Mouse (Mus musculus): Measurements from ENCODE around the gene Spic.
A peak's percentile ranks its signal among the peaks of the same experiment; 100 is the strongest.
"Not testable (repeated sequence)": the region's sequence is repeated elsewhere in the genome, so short reads cannot be mapped to it uniquely, and the experiment has no call there.

Gene Spic

GRCm38 (mm10) chr10:88684925-88685324, at the start of gene Spic:
TSS of gene Spic (minus strand) at chr10:88685015.
- no peak for DNase-seq (ENCODE audit: low spot score in 2 of 2)

GRCm38 (mm10) chr10:88732309-88732622, 47.5 kb upstream of the Spic start:
- DNase-seq (ENCODE audit: low spot score in 2 of 2), result no peak

DNA sequence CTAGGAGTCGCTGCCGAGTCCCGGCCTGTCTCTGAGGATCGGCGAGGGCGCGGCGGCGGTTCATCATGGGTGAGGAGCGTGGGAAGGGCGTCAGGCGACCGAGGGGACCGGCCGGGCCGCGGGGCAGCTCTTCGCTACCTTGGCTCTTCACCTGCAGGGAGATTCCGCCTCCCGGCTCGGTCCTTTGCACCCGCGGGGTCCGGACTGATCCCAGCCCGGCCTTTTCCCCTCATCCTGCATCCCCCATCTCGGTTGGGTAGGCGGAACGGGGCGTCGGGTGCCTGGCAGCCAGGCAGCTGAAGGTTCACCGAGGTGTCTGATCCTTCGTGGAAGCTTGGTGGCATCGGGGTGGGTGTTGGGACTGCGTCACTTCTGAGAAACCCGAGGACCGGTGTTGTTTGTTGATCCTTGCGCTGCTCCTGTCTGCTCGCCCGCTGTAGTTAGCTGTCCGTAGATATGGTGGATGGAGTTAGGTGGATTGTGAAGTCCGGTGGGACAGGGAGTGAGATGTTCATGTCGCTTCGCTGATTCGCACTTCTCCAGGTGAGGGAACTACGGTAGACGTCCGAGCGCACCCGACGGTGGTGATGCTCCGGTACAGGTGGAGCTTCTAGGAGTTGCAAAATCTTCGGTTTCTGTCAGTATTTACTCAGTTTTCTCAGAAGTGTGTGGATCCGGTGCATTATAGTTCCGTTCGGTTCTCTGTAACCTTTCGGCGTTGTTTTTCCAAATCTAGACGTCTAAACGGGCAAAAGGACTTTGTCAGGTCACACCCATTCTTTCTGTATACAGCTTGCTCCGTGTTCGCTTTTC, 46.9 kb upstream of the Spic start:
- DNase-seq (ENCODE audit: low spot score in 2 of 2), result no peak

GRCm38 (mm10) chr10:88730571-88731495, 46.0 kb upstream of the Spic start, which contains the start of gene Arl1:
TSS of gene Arl1 (plus strand) at chr10:88730858.
- DNase-seq (ENCODE audit: low spot score in 2 of 2), result peak; percentile 80 to 91

- no peak for DNase-seq (ENCODE audit: low spot score in 2 of 2)
Measured at GRCm38 (mm10) chr10:88728166-88728565, 43.4 kb upstream of the Spic start.

GRCm38 (mm10) chr10:88727128-88727527, 42.3 kb upstream of the Spic start:
- DNase-seq (ENCODE audit: low spot score in 2 of 2), result peak in 1 of 2 experiments; percentile 66

- no peak for DNase-seq (ENCODE audit: low spot score in 2 of 2)
Measured at GRCm38 (mm10) chr10:88725343-88725742, 40.5 kb upstream of the Spic start.

DNA sequence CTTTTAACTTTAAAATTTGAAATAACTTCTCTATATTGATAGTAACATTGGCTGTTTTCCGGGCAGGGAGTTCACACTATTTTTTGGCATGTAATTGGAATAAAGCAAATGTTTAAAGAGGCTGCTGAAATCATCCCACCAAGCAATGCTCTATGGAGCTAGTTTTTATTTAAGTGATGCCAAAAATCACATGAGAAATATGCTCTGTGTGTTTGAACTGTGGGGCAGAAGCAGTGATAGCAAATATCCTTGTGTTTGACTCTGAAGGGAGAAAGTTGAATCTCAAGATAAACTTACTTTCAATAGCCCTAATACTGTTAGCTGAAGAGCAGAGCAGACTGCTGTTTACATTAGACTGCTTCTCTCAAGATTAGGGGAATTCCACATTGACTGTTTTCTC, 34.8 kb upstream of the Spic start:
- no peak for DNase-seq (ENCODE audit: low spot score in 2 of 2)

DNA sequence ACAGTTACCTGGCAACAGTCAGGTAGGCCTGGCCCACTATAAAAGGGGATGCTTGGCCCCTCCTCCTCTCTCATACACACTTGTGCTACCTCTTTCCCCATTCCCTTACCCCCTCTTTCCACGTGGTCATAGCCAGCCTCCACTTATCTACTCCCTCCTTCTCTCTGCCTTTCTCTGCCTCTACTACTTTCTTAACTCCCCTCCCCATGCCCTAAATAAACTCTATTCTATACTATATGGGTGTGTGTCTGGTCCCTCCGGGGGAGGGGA, 32.9 kb upstream of the Spic start:
- DNase-seq (ENCODE audit: low spot score in 2 of 2), result no peak

DNA sequence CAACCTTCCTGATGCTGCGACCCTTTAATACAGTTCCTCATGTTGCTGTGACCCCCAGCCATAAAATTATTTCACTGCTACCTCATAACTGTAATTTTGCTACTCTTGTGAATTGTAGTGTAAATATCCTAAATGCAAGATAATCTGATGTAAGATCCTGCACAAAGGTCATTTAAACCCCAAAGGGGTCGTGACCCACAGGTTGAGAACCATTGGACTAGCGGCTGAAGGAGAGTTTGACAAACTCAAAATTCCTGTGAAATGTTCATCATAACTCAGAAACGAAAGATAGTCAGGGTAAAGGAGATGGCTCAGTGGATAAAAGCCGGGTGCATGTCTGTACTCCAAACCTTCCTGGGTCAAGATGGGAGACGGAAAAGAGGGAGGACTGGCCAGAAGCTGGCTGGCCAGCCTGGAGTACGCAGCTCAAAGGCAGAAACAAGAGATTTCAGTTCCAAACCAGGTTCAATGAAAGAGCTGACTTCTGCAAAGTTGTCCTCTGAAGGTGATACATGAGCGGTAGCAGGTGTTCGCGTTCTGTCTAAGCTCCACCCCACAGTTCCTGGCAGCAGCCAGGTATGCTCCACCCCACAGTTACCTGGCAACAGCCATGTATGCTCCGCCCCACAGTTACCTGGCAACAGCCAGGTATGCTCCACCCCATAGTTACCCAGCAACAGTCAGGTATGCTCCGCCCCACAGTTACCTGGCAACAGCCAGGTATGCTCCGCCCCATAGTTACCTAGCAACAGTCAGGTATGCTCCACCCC, 32.4 kb upstream of the Spic start:
- no peak for DNase-seq (ENCODE audit: low spot score in 2 of 2)

- DNase-seq (ENCODE audit: low spot score in 2 of 2), result no peak
Measured at GRCm38 (mm10) chr10:88715621-88716020, 30.8 kb upstream of the Spic start.

- no peak for DNase-seq (ENCODE audit: low spot score in 2 of 2)
Measured at GRCm38 (mm10) chr10:88714744-88715143, 29.9 kb upstream of the Spic start.

DNA sequence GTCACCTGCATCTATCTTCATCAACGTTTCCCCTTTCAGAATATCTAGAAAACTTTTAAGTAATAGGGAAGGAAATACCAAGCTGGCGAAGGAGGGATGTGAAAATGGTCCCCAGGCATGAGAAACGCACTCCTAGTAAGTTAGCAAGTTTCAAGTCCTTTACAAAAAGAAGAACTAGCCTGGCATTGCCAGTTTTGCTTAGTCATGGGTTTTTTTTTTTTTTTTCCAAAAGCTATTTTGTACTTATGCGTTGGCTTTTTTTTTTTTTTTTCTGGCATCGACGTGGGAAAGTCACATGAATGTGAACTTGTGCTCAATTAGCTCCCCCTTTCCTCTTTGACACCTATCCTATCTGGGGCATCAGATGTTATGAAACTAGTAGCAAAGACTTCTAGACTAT, 27.5 kb upstream of the Spic start:
- no peak for DNase-seq (ENCODE audit: low spot score in 2 of 2)

GRCm38 (mm10) chr10:88708671-88709523, 24.1 kb upstream of the Spic start:
- peak; percentile 25 to 62 for DNase-seq (ENCODE audit: low spot score in 2 of 2)

- no peak for DNase-seq (ENCODE audit: low spot score in 2 of 2)
Measured at GRCm38 (mm10) chr10:88700938-88701337, 16.1 kb upstream of the Spic start.

GRCm38 (mm10) chr10:88682904-88683563, 1.8 kb downstream of the Spic start:
- DNase-seq (ENCODE audit: low spot score in 2 of 2), result no peak

DNA sequence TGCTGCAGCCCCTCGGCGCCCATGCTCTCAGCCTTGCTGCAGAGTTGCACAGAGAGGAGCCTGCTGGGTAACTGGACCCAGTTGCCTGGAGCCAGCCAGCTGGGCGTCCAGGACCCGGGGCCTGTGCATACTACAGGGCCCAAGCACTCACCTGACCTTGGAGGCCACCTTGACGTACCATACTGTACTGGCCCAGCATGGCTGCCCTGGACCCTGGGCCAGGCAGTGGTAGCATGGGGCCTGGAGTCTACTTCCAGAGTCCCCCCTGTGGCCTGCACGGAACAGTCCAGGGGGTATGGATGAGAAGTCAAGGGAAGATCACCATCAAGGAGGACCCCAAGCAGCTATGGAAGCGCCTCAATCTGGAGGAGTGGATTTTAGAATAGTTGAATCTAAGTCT, 12.0 kb downstream of the Spic start:
- no peak for DNase-seq (ENCODE audit: low spot score in 2 of 2)

GRCm38 (mm10) chr10:88672123-88672522, 12.7 kb downstream of the Spic start:
- DNase-seq (ENCODE audit: low spot score in 2 of 2), result no peak

GRCm38 (mm10) chr10:88669719-88670118, 15.1 kb downstream of the Spic start:
- peak in 1 of 2 experiments; percentile 11 for DNase-seq (ENCODE audit: low spot score in 2 of 2)

DNA sequence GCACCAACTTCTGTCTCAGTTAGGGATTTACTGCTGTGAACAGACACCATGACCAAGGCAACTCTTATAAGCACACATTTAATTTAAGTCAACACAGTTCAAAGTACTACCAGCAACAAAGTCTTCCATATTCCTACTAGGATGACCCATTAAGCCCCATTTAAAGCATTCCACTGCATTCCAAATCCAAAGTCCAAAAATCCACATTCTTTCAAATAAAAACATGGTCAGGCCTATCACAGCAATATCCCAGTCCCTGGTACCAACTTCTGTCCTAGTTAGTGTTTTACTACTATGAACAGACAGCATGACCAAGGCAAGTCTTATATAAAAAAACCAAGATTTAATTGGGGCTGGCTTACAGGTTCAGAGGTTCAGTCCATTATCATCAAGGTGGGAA, 21.0 kb downstream of the Spic start:
- DNase-seq (ENCODE audit: low spot score in 2 of 2), result not testable (repeated sequence)

DNA sequence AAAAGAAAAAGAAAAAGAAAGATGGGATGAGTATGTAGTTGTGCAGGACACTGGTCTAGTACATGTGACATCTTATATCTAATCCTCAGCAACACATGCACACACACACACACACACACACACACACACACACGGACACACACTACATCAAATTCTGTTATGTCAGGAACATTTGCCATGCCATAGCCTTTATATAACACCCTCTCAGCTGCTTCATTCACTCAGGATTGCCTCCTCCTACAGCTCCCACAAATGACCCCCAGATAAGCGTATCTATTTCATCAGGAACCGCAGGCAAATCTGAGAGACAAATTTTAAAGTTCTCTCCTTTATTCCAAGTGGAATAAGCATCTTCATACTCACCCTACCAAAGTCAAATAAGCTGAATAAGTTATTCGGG, 25.9 kb downstream of the Spic start:
- DNase-seq (ENCODE audit: low spot score in 2 of 2), result no peak
